Mouse (Mus musculus): Measurements from ENCODE around the gene Casr. TPM values are rescaled to one million over a fixed set of nuclear protein-coding genes. Genes with fewer than 3 reads are reported as not detected.

Casr gene
- total RNA-seq, 2 experiments from 2014 or later = not detected

GRCm38 (mm10) chr16:36526596-36527282, 35.2 kb downstream of the Casr start:
- ATAC-seq (replicated peaks; ENCODE audit: poor library complexity) = no peak

- ATAC-seq (replicated peaks; ENCODE audit: poor library complexity) = no peak
Observed at GRCm38 (mm10) chr16:36523095-36523494, 38.8 kb downstream of the Casr start.

- no peak for ATAC-seq (replicated peaks; ENCODE audit: poor library complexity)
Observed at GRCm38 (mm10) chr16:36516355-36516754, 45.6 kb downstream of the Casr start.

GRCm38 (mm10) chr16:36507300-36507699, 54.6 kb downstream of the Casr start:
- ATAC-seq (replicated peaks; ENCODE audit: poor library complexity) = no peak

- ATAC-seq (replicated peaks; ENCODE audit: poor library complexity) = no peak
Observed at GRCm38 (mm10) chr16:36506827-36507226, 55.1 kb downstream of the Casr start.

- no peak for ATAC-seq (replicated peaks; ENCODE audit: poor library complexity)
Observed at GRCm38 (mm10) chr16:36505913-36506312, 56.0 kb downstream of the Casr start.

GRCm38 (mm10) chr16:36505134-36505533, 56.8 kb downstream of the Casr start:
- ATAC-seq (replicated peaks; ENCODE audit: poor library complexity) = no peak

- ATAC-seq (replicated peaks; ENCODE audit: poor library complexity) = peak; percentile 89
Observed at GRCm38 (mm10) chr16:36502286-36502685, 59.7 kb downstream of the Casr start.

GRCm38 (mm10) chr16:36492420-36492819, 69.5 kb downstream of the Casr start:
- no peak for ATAC-seq (replicated peaks; ENCODE audit: poor library complexity)

GRCm38 (mm10) chr16:36476866-36477265, 85.1 kb downstream of the Casr start:
- peak; percentile 99 for ATAC-seq (replicated peaks; ENCODE audit: poor library complexity)

- ATAC-seq (replicated peaks; ENCODE audit: poor library complexity) = no peak
Observed at GRCm38 (mm10) chr16:36475530-36475929, 86.4 kb downstream of the Casr start.

- ATAC-seq (replicated peaks; ENCODE audit: poor library complexity) = no peak
Observed at GRCm38 (mm10) chr16:36474849-36475248, 87.1 kb downstream of the Casr start.

GRCm38 (mm10) chr16:36473217-36474216, 88.4 kb downstream of the Casr start:
- no peak for ATAC-seq (replicated peaks; ENCODE audit: poor library complexity)

- ATAC-seq (replicated peaks; ENCODE audit: poor library complexity) = no peak
Observed at GRCm38 (mm10) chr16:36471066-36471633, 90.8 kb downstream of the Casr start.

- peak; percentile 47 for ATAC-seq (replicated peaks; ENCODE audit: poor library complexity)
Observed at GRCm38 (mm10) chr16:36469955-36470478, 91.9 kb downstream of the Casr start.

GRCm38 (mm10) chr16:36469367-36469766, 92.6 kb downstream of the Casr start:
- ATAC-seq (replicated peaks; ENCODE audit: poor library complexity) = no peak

GRCm38 (mm10) chr16:36468862-36469261, 93.1 kb downstream of the Casr start:
- no peak for ATAC-seq (replicated peaks; ENCODE audit: poor library complexity)

- no peak for ATAC-seq (replicated peaks; ENCODE audit: poor library complexity)
Observed at GRCm38 (mm10) chr16:36467936-36468335, 94.0 kb downstream of the Casr start.

- peak; percentile 52 for ATAC-seq (replicated peaks; ENCODE audit: poor library complexity)
Observed at GRCm38 (mm10) chr16:36465436-36465835, 96.5 kb downstream of the Casr start.

GRCm38 (mm10) chr16:36464076-36464475, 97.9 kb downstream of the Casr start:
- no peak for ATAC-seq (replicated peaks; ENCODE audit: poor library complexity)

GRCm38 (mm10) chr16:36460426-36460825, 101.5 kb downstream of the Casr start:
- no peak for ATAC-seq (replicated peaks; ENCODE audit: poor library complexity)

Data from megakaryocyte progenitor cell, adult 5-6 weeks (primary cell).